Mouse (Mus musculus): Measurements from ENCODE around the gene Rhox4g.
"Not testable (repeated sequence)": the region's sequence is repeated elsewhere in the genome, so short reads cannot be mapped to it uniquely, and the experiment has no call there.

Gene Rhox4g

GRCm38 (mm10) chrX:37651227-37651626, at the start of gene Rhox4g:
Gene Rhox4g (minus strand): TSS chrX:37651327.
- not testable (repeated sequence) for DNase-seq

GRCm38 (mm10) chrX:37692261-37692660, 41.1 kb upstream of the Rhox4g start:
- no peak for DNase-seq

- no peak for DNase-seq
These were observed 32.0 kb upstream of the Rhox4g start for GRCm38 (mm10) chrX:37683031-37683715.

- DNase-seq: not testable (repeated sequence)
These were observed 22.1 kb upstream of the Rhox4g start, which contains the start of gene Rhox2h for GRCm38 (mm10) chrX:37673177-37673576. Gene Rhox2h (minus strand): TSS chrX:37673277.

- DNase-seq: not testable (repeated sequence)
These were observed 17.5 kb upstream of the Rhox4g start, which contains the start of gene Rhox3h for GRCm38 (mm10) chrX:37668664-37669063. Gene Rhox3h (minus strand): TSS chrX:37668764.

- not testable (repeated sequence) for DNase-seq
These were observed 7.8 kb downstream of the Rhox4g start, which contains the start of gene Rhox2g for GRCm38 (mm10) chrX:37643370-37643769. Gene Rhox2g (minus strand): TSS chrX:37643470.

- DNase-seq: not testable (repeated sequence)
These were observed 22.6 kb downstream of the Rhox4g start, which contains the start of gene Rhox3g for GRCm38 (mm10) chrX:37628512-37628911. Gene Rhox3g (minus strand): TSS chrX:37628612.

- not testable (repeated sequence) for DNase-seq
These were observed 43.5 kb downstream of the Rhox4g start, which contains the start of gene Rhox4f for GRCm38 (mm10) chrX:37607604-37608003. Gene Rhox4f (minus strand): TSS chrX:37607704.

Measured in heart, adult 11 months (tissue).